Mouse (Mus musculus): Measurements from ENCODE around the gene Vps9d1. TPM values are rescaled to one million over a fixed set of nuclear protein-coding genes. Genes with fewer than 3 reads are reported as not detected.

Gene Vps9d1
- polyA plus RNA-seq (2014; fragmentation: Nextera tagmentation; extraction: Ambion mirVana): 20.5 and 21.1 TPM in 2 replicates

GRCm38 (mm10) chr8:123254099-123254885 is at the start of gene Vps9d1, which contains the start of gene Zfp276:
Gene Vps9d1, minus strand, starts transcription at chr8:123254348.
Gene Zfp276, plus strand, starts transcription at chr8:123254195.
- Histone ChIP-seq H3K27me3 (ENCODE audit: control insufficient read depth, insufficient read depth, low read length) (no peaks in the 10 kb centered on the region), H3K4me3 (ENCODE audit: control insufficient read depth in 1 of 2, insufficient read depth in 1 of 2, low read depth in 1 of 2, low read length in 2 of 2) (peak within 1 kb of the TSS; percentile 75 to 87), H3K36me3 (ENCODE audit: control insufficient read depth, insufficient read depth, low read length) (peaks cover 66% of the 10 kb centered on the region), H3K9me3 (ENCODE audit: control insufficient read depth, low read length) (no peaks in the 10 kb centered on the region), H3K4me1 (ENCODE audit: control insufficient read depth in 2 of 2, insufficient read depth in 2 of 2, low read length in 2 of 2) (peaks cover 9 to 21% of the 10 kb centered on the region in 2 experiments), H3K4me2 (ENCODE audit: low read length) (peak within 1 kb of the TSS; percentile 90), H3K9ac (ENCODE audit: low read length) (peak within 1 kb of the TSS; percentile 96), H3K27ac (replicated peaks in 1 of 2; ENCODE audit: control insufficient read depth in 1 of 2, insufficient read depth in 1 of 2, low read depth in 2 of 2, low read length in 2 of 2) (peak within 1 kb of the TSS; percentile 78 to 86)
- under 1% methylated on average over 84 of the region's 99 CpGs for WGBS
- ATAC-seq (ENCODE audit: insufficient number of reproducible peaks, insufficient read depth, low FRiP score, low read depth): peak; percentile 90

GRCm38 (mm10) chr8:123298301-123298700 is 44.2 kb upstream of the Vps9d1 start:
- H3K36me3 ChIP-seq (ENCODE audit: control insufficient read depth, insufficient read depth, low read length): peaks cover 52% of the 10 kb centered on the region
- H3K4me2 ChIP-seq (ENCODE audit: low read length): no peak overlapping the region
- no peaks in the 10 kb centered on the region for H3K27me3 ChIP-seq (ENCODE audit: control insufficient read depth, insufficient read depth, low read length)
- H3K9me3 ChIP-seq (ENCODE audit: control insufficient read depth, low read length): no peaks in the 10 kb centered on the region
- H3K27ac ChIP-seq (replicated peaks in 1 of 2; ENCODE audit: control insufficient read depth in 1 of 2, insufficient read depth in 1 of 2, low read depth in 2 of 2, low read length in 2 of 2): no peak overlapping the region
- 94% methylated on average over 11 of the region's 11 CpGs for WGBS
- no peak overlapping the region for H3K9ac ChIP-seq (ENCODE audit: low read length)
- H3K4me1 ChIP-seq (ENCODE audit: control insufficient read depth in 2 of 2, insufficient read depth in 2 of 2, low read length in 2 of 2): no peaks in the 10 kb centered on the region
- H3K4me3 ChIP-seq (ENCODE audit: control insufficient read depth in 1 of 2, insufficient read depth in 1 of 2, low read depth in 1 of 2, low read length in 2 of 2): no peak overlapping the region
- no peak for ATAC-seq (ENCODE audit: insufficient number of reproducible peaks, insufficient read depth, low FRiP score, low read depth)

GRCm38 (mm10) chr8:123292785-123293184 is 38.6 kb upstream of the Vps9d1 start:
- peaks cover 59% of the 10 kb centered on the region for H3K36me3 ChIP-seq (ENCODE audit: control insufficient read depth, insufficient read depth, low read length)
- ATAC-seq (ENCODE audit: insufficient number of reproducible peaks, insufficient read depth, low FRiP score, low read depth): no peak
- no peak overlapping the region for H3K4me2 ChIP-seq (ENCODE audit: low read length)
- H3K9ac ChIP-seq (ENCODE audit: low read length): no peak overlapping the region
- H3K27ac ChIP-seq (replicated peaks in 1 of 2; ENCODE audit: control insufficient read depth in 1 of 2, insufficient read depth in 1 of 2, low read depth in 2 of 2, low read length in 2 of 2): no peak overlapping the region
- H3K9me3 ChIP-seq (ENCODE audit: control insufficient read depth, low read length): no peaks in the 10 kb centered on the region
- WGBS: 89% methylated on average over 2 of the region's 2 CpGs
- H3K4me1 ChIP-seq (ENCODE audit: control insufficient read depth in 2 of 2, insufficient read depth in 2 of 2, low read length in 2 of 2): peaks cover 2 to 7% of the 10 kb centered on the region in 2 experiments; a peak in 2 of 4 replicates
- H3K4me3 ChIP-seq (ENCODE audit: control insufficient read depth in 1 of 2, insufficient read depth in 1 of 2, low read depth in 1 of 2, low read length in 2 of 2): no peak overlapping the region
- H3K27me3 ChIP-seq (ENCODE audit: control insufficient read depth, insufficient read depth, low read length): no peaks in the 10 kb centered on the region

GRCm38 (mm10) chr8:123292281-123292680 is 38.1 kb upstream of the Vps9d1 start:
- no peaks in the 10 kb centered on the region for H3K9me3 ChIP-seq (ENCODE audit: control insufficient read depth, low read length)
- ATAC-seq (ENCODE audit: insufficient number of reproducible peaks, insufficient read depth, low FRiP score, low read depth): no peak
- H3K27me3 ChIP-seq (ENCODE audit: control insufficient read depth, insufficient read depth, low read length): no peaks in the 10 kb centered on the region
- WGBS: 84% methylated on average over 3 of the region's 3 CpGs
- no peak overlapping the region for H3K27ac ChIP-seq (replicated peaks in 1 of 2; ENCODE audit: control insufficient read depth in 1 of 2, insufficient read depth in 1 of 2, low read depth in 2 of 2, low read length in 2 of 2)
- H3K9ac ChIP-seq (ENCODE audit: low read length): no peak overlapping the region
- H3K36me3 ChIP-seq (ENCODE audit: control insufficient read depth, insufficient read depth, low read length): peaks cover 60% of the 10 kb centered on the region
- no peak overlapping the region for H3K4me2 ChIP-seq (ENCODE audit: low read length)
- no peak overlapping the region for H3K4me3 ChIP-seq (ENCODE audit: control insufficient read depth in 1 of 2, insufficient read depth in 1 of 2, low read depth in 1 of 2, low read length in 2 of 2)
- H3K4me1 ChIP-seq (ENCODE audit: control insufficient read depth in 2 of 2, insufficient read depth in 2 of 2, low read length in 2 of 2): peaks cover 2 to 7% of the 10 kb centered on the region in 2 experiments; a peak in 2 of 4 replicates

GRCm38 (mm10) chr8:123291716-123292115 is 37.6 kb upstream of the Vps9d1 start:
- Histone ChIP-seq H3K4me2 (ENCODE audit: low read length) (0 out of 2 replicates have a peak overlapping the region, but pooled peaks have one; percentile 0), H3K27ac (replicated peaks in 1 of 2; ENCODE audit: control insufficient read depth in 1 of 2, insufficient read depth in 1 of 2, low read depth in 2 of 2, low read length in 2 of 2) (0 out of 4 replicates have a peak overlapping the region, but pooled peaks of 1 of the 2 experiments have one; percentile 35)

GRCm38 (mm10) chr8:123290679-123291078 is 36.5 kb upstream of the Vps9d1 start:
- Histone ChIP-seq H3K4me3 (ENCODE audit: control insufficient read depth in 1 of 2, insufficient read depth in 1 of 2, low read depth in 1 of 2, low read length in 2 of 2) (no peak overlapping the region), H3K4me1 (ENCODE audit: control insufficient read depth in 2 of 2, insufficient read depth in 2 of 2, low read length in 2 of 2) (peaks cover 2 to 7% of the 10 kb centered on the region in 2 experiments; a peak in 2 of 4 replicates), H3K9ac (ENCODE audit: low read length) (no peak overlapping the region), H3K36me3 (ENCODE audit: control insufficient read depth, insufficient read depth, low read length) (peaks cover 62% of the 10 kb centered on the region), H3K27me3 (ENCODE audit: control insufficient read depth, insufficient read depth, low read length) (no peaks in the 10 kb centered on the region), H3K9me3 (ENCODE audit: control insufficient read depth, low read length) (no peaks in the 10 kb centered on the region), H3K27ac (replicated peaks in 1 of 2; ENCODE audit: control insufficient read depth in 1 of 2, insufficient read depth in 1 of 2, low read depth in 2 of 2, low read length in 2 of 2) (no peak overlapping the region), H3K4me2 (ENCODE audit: low read length) (no peak overlapping the region)
- WGBS: 96% methylated on average over 8 of the region's 8 CpGs
- no peak for ATAC-seq (ENCODE audit: insufficient number of reproducible peaks, insufficient read depth, low FRiP score, low read depth)

More at GRCm38 (mm10) chr8:123291716-123292115, 37.6 kb upstream of the Vps9d1 start:
- peaks cover 2 to 7% of the 10 kb centered on the region in 2 experiments; a peak in 2 of 4 replicates for H3K4me1 ChIP-seq (ENCODE audit: control insufficient read depth in 2 of 2, insufficient read depth in 2 of 2, low read length in 2 of 2)
- H3K4me3 ChIP-seq (ENCODE audit: control insufficient read depth in 1 of 2, insufficient read depth in 1 of 2, low read depth in 1 of 2, low read length in 2 of 2): no peak overlapping the region
- H3K36me3 ChIP-seq (ENCODE audit: control insufficient read depth, insufficient read depth, low read length): peaks cover 64% of the 10 kb centered on the region
- no peak overlapping the region for H3K9ac ChIP-seq (ENCODE audit: low read length)
- ATAC-seq (ENCODE audit: insufficient number of reproducible peaks, insufficient read depth, low FRiP score, low read depth): peak; percentile 65; the same call in 1 of the 2 replicates
- 29% methylated on average over 8 of the region's 8 CpGs for WGBS
- H3K27me3 ChIP-seq (ENCODE audit: control insufficient read depth, insufficient read depth, low read length): no peaks in the 10 kb centered on the region
- no peaks in the 10 kb centered on the region for H3K9me3 ChIP-seq (ENCODE audit: control insufficient read depth, low read length)

- Histone ChIP-seq H3K4me1 (ENCODE audit: control insufficient read depth in 2 of 2, insufficient read depth in 2 of 2, low read length in 2 of 2) (peaks cover 2 to 7% of the 10 kb centered on the region in 2 experiments; a peak in 2 of 4 replicates), H3K4me2 (ENCODE audit: low read length) (no peak overlapping the region), H3K9ac (ENCODE audit: low read length) (no peak overlapping the region), H3K4me3 (ENCODE audit: control insufficient read depth in 1 of 2, insufficient read depth in 1 of 2, low read depth in 1 of 2, low read length in 2 of 2) (no peak overlapping the region), H3K27ac (replicated peaks in 1 of 2; ENCODE audit: control insufficient read depth in 1 of 2, insufficient read depth in 1 of 2, low read depth in 2 of 2, low read length in 2 of 2) (no peak overlapping the region), H3K27me3 (ENCODE audit: control insufficient read depth, insufficient read depth, low read length) (no peaks in the 10 kb centered on the region), H3K36me3 (ENCODE audit: control insufficient read depth, insufficient read depth, low read length) (peaks cover 57% of the 10 kb centered on the region), H3K9me3 (ENCODE audit: control insufficient read depth, low read length) (no peaks in the 10 kb centered on the region)
- 82% methylated on average over 4 of the region's 4 CpGs for WGBS
- no peak for ATAC-seq (ENCODE audit: insufficient number of reproducible peaks, insufficient read depth, low FRiP score, low read depth)
These were observed 36.0 kb upstream of the Vps9d1 start for GRCm38 (mm10) chr8:123290166-123290565.

Measured in heart, embryonic 14.5 days (tissue).